Mouse (Mus musculus) embryo, embryonic 11 days (tissue): ENCODE data around the gene Dip2a.
A peak's percentile ranks its signal among the peaks of the same experiment; 100 is the strongest.

Experiments
- DNase-seq: peaks from one replicate; pipeline ENCODE4 v3.0.0-alpha.2; 2015

Gene Dip2a

GRCm38 (mm10) chr10:76300133-76300532 is 45.0 kb downstream of the Dip2a start:
- no peak for DNase-seq

GRCm38 (mm10) chr10:76293222-76293621 is 51.9 kb downstream of the Dip2a start:
- DNase-seq = no peak

DNA sequence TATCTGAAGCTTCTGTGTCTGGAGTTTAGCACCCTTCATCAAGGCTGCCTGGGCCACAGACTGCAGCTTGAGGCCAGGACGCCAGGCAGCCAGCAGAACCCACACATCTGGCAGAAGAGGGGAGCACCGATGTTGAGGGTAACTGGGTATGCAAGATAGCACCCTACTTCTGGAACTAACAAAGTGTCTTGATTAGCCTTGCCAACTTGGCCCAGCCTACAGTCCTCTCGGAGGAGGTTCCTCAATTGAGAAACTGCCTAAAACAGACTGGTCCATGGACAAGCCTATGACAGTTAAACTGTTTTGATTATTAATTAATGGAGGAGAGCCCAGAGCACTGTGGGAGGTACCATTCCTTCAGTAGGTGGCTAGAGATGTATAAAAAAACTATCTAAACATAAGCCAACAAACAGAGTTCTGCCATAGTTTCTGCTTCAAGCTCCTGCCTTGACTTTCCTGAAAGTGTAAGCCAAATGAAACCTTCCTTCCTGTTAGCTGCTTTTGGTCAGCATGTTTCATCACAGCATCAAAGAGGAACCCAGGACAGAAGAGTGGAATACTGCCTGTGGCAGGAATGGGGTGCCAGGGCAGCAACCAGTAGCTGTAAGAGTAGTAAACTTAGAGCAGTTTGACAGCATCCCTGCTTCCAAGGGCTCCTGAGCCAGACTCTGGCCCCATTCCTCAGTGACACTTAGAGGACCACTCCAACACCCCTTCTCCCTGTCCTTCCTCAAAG is 55.0 kb downstream of the Dip2a start:
- no peak for DNase-seq

GRCm38 (mm10) chr10:76289052-76289451 is 56.0 kb downstream of the Dip2a start:
- DNase-seq = no peak

- DNase-seq = no peak
These were observed 56.7 kb downstream of the Dip2a start for GRCm38 (mm10) chr10:76288268-76288993.

- DNase-seq = no peak
These were observed 66.5 kb downstream of the Dip2a start for GRCm38 (mm10) chr10:76278541-76279097.

GRCm38 (mm10) chr10:76275256-76275655 is 69.8 kb downstream of the Dip2a start:
- DNase-seq = no peak

- DNase-seq = peak; percentile 45
These were observed 73.9 kb downstream of the Dip2a start for GRCm38 (mm10) chr10:76271238-76271637.

DNA sequence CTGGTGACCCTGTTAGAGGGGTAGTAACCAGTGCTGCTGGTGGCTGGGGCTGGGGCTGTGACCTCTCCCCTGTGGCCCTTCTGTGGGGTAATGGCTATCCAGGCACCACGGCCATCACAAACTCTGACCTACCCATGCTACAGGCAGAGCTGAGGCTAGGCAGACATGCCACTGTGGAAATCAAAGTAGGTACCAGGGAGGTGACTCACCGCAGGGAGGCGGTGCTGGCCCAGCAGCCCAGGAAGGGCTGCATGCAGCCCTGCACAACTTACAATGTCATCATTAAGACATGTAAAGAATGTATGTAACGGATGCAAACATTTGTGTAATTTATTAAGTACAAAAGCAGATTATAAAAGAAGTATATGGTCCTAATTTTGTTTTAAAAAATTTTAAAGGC is 82.7 kb downstream of the Dip2a start:
- no peak for DNase-seq

DNA sequence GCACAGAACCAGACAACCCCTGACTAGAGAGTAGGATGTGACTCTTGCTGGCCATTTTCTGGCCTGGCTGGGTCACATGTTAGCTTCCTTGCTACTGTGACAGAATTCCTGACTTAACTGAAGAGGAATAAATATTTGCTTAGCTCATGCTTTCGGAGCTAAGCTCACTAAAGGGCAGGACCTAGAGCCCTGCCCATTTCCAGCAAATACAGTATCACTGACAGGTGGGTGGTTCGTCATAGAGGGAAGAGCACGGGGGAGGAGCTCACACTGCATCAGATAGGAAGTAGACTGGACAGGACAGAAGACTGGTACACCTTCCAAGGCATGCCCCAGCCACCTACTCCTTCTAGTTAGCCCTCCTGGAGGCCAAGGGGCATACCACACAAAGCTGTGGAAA is 83.6 kb downstream of the Dip2a start:
- no peak for DNase-seq

- DNase-seq = peak; percentile 53
These were observed 84.6 kb downstream of the Dip2a start for GRCm38 (mm10) chr10:76260358-76261059.

GRCm38 (mm10) chr10:76259566-76260232 is 85.4 kb downstream of the Dip2a start:
- DNase-seq = peak; percentile 54

DNA sequence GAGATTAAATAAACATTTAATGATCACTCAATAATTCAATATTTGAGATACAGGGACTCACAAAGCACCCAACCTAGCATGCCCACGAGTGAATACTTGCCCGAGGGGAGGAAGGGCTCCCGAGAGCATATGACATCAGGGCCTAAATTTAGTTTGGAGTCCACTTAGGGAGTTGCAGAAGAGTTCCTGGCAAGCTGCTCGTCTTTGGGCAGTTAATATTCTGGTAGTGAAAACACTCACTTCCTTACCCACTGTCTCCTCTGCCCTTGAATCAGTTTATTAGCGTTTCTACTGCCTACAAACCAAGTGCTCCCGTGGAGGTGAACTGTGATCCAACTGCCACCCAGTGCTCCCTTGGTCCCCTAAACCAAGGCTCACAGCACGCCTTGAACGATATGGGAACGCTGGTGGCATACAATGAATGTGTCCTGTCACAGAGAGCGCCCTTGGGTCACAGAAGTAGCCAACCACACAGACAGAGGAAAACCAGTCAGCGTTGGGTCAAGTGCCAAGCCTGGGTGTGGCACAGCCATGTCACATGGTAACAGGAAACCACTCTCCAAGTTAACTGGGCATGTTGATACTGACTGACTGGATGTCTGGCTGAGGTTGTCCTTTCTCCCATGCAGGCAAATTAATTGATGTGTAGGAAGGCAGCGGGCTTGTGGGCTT is 87.2 kb downstream of the Dip2a start:
- DNase-seq = no peak

DNA sequence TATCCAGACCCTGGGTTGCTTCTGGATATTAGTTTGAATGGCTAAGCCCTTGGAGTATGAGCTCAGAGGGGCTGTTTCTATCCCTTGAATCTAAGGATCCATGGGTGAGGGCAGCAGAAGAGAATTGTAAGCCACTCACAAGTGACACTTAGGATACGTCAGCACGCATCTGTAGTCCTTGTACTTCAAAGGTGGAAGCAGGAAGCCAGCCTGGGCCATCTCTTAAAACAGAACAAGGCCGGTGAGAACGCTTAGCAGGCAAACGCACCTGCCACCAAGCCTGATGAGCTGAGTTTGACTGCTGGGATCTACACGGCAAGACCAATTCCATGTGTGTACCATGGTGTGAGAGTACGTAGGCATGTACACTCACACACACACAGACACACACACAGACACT is 87.9 kb downstream of the Dip2a start:
- DNase-seq = no peak

DNA sequence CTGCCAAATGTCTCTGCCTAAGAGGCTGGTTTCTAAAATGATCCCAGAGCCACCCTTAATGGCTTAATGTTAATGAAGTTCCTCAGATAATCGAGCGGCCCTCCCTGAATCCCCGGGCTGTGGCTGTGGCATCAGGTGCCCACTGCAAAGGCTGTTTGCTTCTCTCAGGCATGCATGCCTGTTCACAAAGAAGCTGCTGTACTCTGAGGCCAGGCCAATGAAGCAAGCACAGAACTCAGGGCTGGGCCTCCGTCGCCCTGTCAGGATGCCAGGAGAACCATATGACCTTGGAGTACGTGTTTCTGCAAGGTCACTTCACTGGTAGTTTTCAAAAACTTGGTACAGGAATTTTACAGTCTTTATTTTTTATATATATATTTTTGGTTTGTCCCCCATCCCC is 89.5 kb downstream of the Dip2a start:
- no peak for DNase-seq

- DNase-seq = no peak
These were observed 91.6 kb downstream of the Dip2a start, which contains the start of gene S100b for GRCm38 (mm10) chr10:76253536-76253935. S100b (plus strand) TSS chr10:76253853.

DNA sequence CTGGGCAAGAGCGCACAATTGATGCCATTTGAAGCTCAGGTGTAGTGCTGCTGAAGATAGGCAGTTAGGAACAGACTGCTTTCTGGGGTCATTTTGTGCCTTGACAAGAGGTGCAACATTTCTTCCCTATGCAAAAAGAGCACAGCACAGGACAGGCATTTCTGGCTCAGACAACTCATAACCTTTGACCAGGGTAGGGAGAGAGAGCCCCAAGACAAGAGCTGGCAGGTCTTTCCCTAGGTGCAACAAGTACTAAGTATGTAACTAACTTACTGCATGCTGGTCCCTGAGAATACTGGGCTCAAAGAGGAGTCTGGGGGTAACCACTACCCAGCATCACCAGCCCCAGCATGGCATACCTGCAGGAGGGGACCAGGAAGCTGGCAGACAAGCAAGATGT is 92.0 kb downstream of the Dip2a start:
- DNase-seq = no peak

DNA sequence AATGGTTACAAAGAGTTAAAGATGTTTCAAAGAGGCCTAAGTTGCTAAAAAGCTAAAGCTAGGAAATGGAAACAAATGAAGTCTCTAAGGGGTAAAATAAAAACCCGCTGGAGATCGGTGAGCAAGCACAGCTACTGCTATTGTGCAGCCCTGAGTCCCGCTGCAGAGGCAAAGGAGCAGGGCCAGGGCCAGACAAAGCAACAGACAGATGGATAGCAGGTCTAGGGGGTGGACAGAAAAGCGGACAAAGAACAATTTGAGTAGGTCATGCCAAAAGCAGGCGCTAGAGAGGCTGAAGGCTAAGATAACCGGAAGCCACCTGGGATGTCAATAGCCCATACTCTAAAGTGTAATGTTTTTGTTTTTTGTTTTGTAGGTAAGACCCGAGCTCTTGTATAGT is 94.2 kb downstream of the Dip2a start:
- no peak for DNase-seq

DNA sequence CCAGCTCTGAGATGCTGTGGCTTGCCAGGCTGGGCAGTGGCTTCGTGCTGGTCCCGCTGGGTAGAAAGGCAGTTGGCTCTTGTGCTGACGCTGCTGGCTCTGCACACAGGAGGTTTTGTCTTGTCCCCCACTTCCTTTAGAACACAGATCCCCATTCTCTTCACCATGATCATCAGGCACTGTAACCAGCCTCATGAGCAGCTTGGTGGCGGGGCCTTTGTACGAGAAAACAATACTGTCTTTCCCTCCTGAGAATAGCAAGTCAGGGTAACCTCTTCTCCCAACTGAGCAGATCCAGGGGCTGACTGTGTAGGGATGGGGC is 96.5 kb downstream of the Dip2a start:
- no peak for DNase-seq

GRCm38 (mm10) chr10:76247960-76248646 is 97.0 kb downstream of the Dip2a start:
- peak; percentile 18 for DNase-seq

GRCm38 (mm10) chr10:76246601-76247000 is 98.5 kb downstream of the Dip2a start:
- peak; percentile 21 for DNase-seq

- no peak for DNase-seq
These were observed 100.0 kb downstream of the Dip2a start for GRCm38 (mm10) chr10:76245106-76245505.
